Mouse (Mus musculus) neural tube, embryonic 12.5 days (tissue): ENCODE data around the gene Hhat. TPM values are rescaled to one million over a fixed set of nuclear protein-coding genes. Genes with fewer than 3 reads are reported as not detected.

Experiments
- ATAC-seq: fragments of 200-750 bp; cut with Nextera tagmentation; 2 replicates; pipeline ENCODE4 v1.8.0; 2017; ENCODE audit warnings: low read depth, mild to moderate bottlenecking, moderate TSS enrichment, moderate library complexity; ENCODE audit not compliant: low FRiP score
- H3K27ac ChIP-seq: fragments of 300-500 bp; sonication (generic); 2 replicates; pipeline ENCODE4 v1.5.1; 2016
- H3K27me3 ChIP-seq: fragments of 300-500 bp; sonication (generic); replicated peaks from 2 replicates; pipeline ENCODE4 v1.6.1; 2016; ENCODE audit warnings: mild to moderate bottlenecking
- H3K36me3 ChIP-seq: fragments of 300-500 bp; sonication (generic); 2 replicates; pipeline ENCODE4 v1.6.1; 2016; ENCODE audit warnings: mild to moderate bottlenecking
- H3K4me1 ChIP-seq: fragments of 300-500 bp; sonication (generic); 2 replicates; pipeline ENCODE4 v1.6.1; 2016
- H3K4me2 ChIP-seq: fragments of 300-500 bp; sonication (generic); replicated peaks from 2 replicates; pipeline ENCODE4 v1.6.1; 2016; ENCODE audit warnings: mild to moderate bottlenecking
- H3K4me3 ChIP-seq: fragments of 300-500 bp; sonication (generic); 2 replicates; pipeline ENCODE4 v1.5.1; 2016
- H3K9ac ChIP-seq: fragments of 300-500 bp; sonication (generic); 2 replicates; pipeline ENCODE4 v1.6.1; 2016; ENCODE audit warnings: mild to moderate bottlenecking
- H3K9me3 ChIP-seq: fragments of 300-500 bp; sonication (generic); 2 replicates; pipeline ENCODE4 v1.6.1; 2016; ENCODE audit warnings: mild to moderate bottlenecking
- WGBS: fragments of 180-500 bp; shearing (Covaris S2); methylation state at CpG from one replicate; pipeline ENCODE4 v1.1.7; 2016; 5-methylcytosine and 5-hydroxymethylcytosine counted together
- polyA plus RNA-seq: library from polyadenylated mRNA; unstranded; fragments of >200 nt; fragmentation: Nextera tagmentation; extraction: Ambion mirVana; gene quantifications from 2 replicates; pipeline ENCODE4 v1.2.1, GENCODE M21; 2016

The Hhat gene
- polyA plus RNA-seq, 1 experiment from 2014 or later = 7.2 TPM

DNA sequence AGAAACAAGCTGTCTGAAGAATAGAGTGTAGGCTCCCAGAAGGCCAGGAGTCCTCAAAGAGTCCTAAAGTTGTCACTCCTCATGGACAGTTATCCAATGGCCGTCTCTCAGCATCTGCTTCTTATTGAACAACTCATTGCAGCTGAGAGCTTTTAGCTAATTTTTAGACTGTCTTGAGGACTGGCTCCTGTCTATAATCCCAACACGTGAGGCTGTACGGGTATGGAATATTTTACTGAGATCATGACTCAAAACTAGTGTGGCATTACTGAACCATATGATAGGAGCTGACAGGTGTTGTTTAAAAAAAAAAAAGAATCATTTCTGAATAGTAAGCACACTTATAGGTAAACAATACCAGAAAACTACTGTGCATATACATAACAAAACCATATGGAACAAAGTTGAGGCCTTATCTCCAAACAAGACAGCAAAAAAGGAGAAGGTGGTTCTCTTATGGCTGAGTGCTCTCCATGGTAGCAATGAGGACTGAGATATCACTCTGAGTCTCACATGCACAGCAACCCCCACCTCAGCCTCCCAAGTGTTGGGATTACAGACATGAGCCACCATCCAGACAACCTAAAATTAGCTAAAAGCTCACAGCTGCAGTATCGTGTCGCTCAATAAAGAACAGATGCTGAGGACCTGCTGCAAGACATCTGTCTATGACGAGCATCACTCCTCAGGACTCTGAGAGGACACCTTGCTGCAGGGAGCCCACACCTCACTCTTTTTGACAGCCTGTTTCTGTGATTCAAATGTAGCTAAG lies 21.6 kb downstream of the Hhat start:
- WGBS = 86% methylated on average over 6 of the region's 6 CpGs
- Histone ChIP-seq H3K4me1 (peaks cover 15% of the 10 kb centered on the region), H3K36me3 (no peaks in the 10 kb centered on the region), H3K9me3 (no peaks in the 10 kb centered on the region), H3K4me2 (no peak overlapping the region), H3K9ac (no peak overlapping the region), H3K27ac (no peak overlapping the region), H3K4me3 (no peak overlapping the region), H3K27me3 (no peaks in the 10 kb centered on the region)
- no peak for ATAC-seq

DNA sequence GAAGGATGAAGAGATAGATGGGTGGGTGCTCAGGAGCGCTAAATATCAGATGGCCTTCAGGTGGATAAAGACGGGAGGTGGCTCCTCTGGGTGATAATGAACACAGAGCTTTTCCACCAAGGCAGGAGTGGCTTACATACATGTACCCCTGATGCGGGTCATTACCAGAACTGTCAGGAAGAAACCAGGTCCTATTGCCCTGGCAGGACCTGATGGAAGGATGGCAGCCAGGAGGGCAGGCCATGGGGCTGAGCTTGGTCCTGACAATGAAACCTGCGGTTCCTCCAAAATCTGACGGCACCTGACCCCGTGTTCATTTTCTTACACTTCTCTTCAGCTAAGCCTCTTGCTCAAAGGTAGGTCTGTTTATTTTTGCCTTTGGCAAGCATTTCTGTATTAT lies 24.8 kb downstream of the Hhat start:
- Histone ChIP-seq H3K4me3 (no peak overlapping the region), H3K9me3 (no peaks in the 10 kb centered on the region), H3K9ac (no peak overlapping the region), H3K27me3 (no peaks in the 10 kb centered on the region), H3K36me3 (no peaks in the 10 kb centered on the region), H3K4me1 (0 out of 2 replicates have a peak, but pooled peaks cover 2% of the 10 kb centered on the region), H3K27ac (no peak overlapping the region), H3K4me2 (no peak overlapping the region)
- no peak for ATAC-seq
- 79% methylated on average over 6 of the region's 6 CpGs for WGBS

DNA sequence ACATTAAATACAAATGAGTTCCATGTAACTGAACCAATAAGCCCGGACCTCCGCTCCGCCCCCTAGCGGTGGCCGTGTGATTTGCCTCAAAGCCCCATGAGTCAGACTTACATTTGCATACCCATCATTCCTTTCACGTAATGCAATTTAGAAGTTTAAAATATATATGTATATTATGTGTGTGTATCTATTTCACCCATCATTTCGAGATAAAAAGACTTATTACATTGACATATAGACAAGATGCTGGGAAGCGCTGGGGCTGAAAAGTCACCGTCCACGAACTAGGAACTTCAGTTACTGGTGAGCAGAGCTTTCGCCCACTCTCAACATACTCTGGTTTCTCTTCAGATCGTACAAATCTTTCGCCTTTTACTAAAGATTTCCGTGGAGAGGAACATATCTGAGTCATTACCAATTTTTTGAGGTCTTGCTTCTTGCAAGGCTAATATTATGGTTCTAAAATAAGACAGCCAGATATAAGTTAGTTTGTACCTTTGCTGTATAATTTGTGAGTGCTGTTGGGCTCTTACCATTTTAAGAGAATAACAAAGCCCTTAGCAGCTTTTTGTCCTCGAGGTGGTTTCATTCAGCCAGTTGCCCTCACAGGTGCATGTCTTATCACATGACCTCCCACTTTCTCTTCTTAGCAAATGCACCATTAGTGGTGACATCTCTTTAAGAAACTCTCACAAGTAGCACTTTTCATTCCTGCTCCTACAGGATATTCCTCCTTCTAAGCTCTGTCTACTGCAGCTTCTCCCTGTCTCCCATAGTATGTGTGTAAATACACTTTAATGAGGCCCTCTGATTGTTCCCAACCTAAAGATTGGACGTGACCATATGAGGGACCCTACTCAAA lies 25.6 kb downstream of the Hhat start:
- H3K9me3 ChIP-seq = no peaks in the 10 kb centered on the region
- 0 out of 2 replicates have a peak, but pooled peaks cover 2% of the 10 kb centered on the region for H3K4me1 ChIP-seq
- no peak for ATAC-seq
- no peak overlapping the region for H3K4me2 ChIP-seq
- no peaks in the 10 kb centered on the region for H3K27me3 ChIP-seq
- H3K27ac ChIP-seq = no peak overlapping the region
- WGBS = 8% methylated on average over 16 of the region's 16 CpGs
- H3K36me3 ChIP-seq = no peaks in the 10 kb centered on the region
- H3K4me3 ChIP-seq = no peak overlapping the region
- H3K9ac ChIP-seq = no peak overlapping the region

DNA sequence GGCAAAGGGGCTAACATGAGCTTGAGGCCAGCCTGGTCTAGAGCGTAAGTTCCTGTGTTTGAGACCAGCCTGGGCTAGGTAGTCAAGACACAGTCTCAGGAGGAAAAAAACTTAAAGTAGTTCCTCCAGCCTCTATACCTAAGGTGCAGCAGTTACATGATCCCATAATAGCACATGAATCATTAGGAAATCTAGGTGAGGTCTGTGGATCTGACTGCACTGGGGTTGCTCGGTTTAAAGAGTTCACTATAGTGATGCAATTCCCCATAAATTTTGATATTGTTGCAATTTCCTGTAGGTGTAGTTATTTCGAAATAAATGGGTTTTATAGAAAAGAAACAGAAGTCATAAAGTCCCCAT lies 26.2 kb downstream of the Hhat start:
- 67% methylated on average over 3 of the region's 3 CpGs for WGBS
- H3K4me3 ChIP-seq = no peak overlapping the region
- no peak overlapping the region for H3K4me2 ChIP-seq
- H3K9me3 ChIP-seq = no peaks in the 10 kb centered on the region
- H3K27ac ChIP-seq = no peak overlapping the region
- H3K36me3 ChIP-seq = no peaks in the 10 kb centered on the region
- H3K27me3 ChIP-seq = no peaks in the 10 kb centered on the region
- ATAC-seq = no peak
- no peak overlapping the region for H3K9ac ChIP-seq
- no peaks in the 10 kb centered on the region for H3K4me1 ChIP-seq

DNA sequence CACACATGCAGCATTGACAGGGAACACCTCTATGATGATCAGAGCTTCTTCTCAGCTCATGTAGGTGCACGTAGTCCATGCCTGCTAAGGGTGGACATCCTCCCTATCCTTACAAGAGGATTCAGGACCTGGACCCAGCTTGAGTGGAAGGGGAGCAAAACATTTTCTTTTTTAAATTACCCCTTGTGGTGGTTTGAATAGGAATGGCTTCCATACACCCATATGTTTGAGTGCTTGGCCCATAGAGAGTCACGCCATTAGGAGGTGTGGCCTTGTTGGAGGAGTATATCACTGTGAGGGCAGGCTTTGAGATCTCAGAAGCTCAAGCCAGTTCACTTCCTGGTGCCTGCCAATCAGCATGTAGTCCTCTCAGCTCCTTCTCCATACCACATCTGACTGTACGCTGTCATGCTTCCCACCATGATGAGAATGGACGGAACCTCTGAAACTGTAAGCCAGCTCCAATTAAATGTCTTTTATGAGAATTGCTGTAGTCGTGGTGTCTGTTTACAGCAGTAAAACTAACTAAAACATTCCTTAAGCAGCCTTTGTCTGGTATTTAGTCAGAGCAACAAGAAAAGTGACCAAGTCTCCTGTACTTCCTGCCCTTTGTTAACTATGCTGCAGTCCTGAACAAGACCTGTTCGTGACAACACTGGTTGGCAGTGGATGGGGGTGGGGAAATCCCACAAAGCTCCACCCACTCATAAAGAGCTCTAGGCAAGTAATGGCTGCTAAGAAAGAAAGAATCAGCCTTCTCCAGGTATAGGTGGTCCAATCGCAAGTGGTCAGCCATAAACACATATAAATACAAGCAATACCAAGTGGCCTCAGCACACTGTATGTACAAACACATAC lies 28.4 kb downstream of the Hhat start:
- Histone ChIP-seq H3K27me3 (no peaks in the 10 kb centered on the region), H3K9me3 (no peaks in the 10 kb centered on the region), H3K9ac (no peak overlapping the region), H3K36me3 (no peaks in the 10 kb centered on the region), H3K27ac (no peak overlapping the region), H3K4me3 (no peak overlapping the region), H3K4me2 (no peak overlapping the region), H3K4me1 (no peaks in the 10 kb centered on the region)
- no peak for ATAC-seq
- 80% methylated on average over 7 of the region's 7 CpGs for WGBS

DNA sequence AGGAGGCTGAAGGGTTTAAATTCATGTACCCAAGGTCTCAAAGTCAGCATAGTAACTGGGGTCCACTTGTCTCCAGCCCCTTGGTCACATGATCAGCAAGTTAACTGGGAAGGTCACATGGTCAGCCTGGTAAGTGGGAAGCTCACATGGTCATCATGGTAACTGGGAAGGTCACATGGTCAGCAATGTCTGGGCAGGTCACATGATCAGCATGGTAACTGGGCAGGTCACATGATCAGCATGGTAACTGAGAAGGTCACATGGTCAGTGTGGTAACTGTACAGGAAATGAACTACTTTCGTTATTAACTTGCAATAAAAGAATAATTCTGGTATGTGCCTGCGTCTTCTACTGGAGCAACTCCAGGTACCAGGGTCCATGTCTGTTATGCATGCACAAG lies 29.1 kb downstream of the Hhat start:
- no peak overlapping the region for H3K4me3 ChIP-seq
- no peaks in the 10 kb centered on the region for H3K27me3 ChIP-seq
- WGBS = 92% methylated on average over 2 of the region's 2 CpGs
- no peak overlapping the region for H3K4me2 ChIP-seq
- no peak for ATAC-seq
- no peaks in the 10 kb centered on the region for H3K9me3 ChIP-seq
- H3K4me1 ChIP-seq = 0 out of 2 replicates have a peak, but pooled peaks cover under 1% of the 10 kb centered on the region
- no peak overlapping the region for H3K27ac ChIP-seq
- H3K9ac ChIP-seq = no peak overlapping the region
- H3K36me3 ChIP-seq = no peaks in the 10 kb centered on the region

DNA sequence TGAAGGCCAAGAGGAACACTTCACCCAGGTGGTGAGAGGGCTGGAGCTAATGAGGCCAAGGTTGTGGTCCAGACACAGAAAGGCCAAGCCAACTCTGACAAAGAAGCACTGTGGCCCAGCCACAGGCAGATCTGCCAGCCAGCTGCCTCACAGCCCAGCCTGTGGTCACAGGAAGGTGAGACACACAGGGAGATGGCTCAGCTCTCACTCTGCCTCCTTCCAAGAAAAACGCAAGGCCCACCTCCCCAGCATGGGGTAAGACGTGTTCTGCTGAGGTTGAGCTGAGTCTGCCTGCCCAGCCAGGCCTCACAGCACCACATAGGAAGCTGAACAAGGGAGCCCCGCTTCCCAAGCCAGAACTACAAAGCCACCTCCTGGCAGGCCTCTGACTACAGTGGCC lies 34.5 kb downstream of the Hhat start:
- ATAC-seq = no peak
- WGBS = 59% methylated on average over 3 of the region's 3 CpGs
- H3K27ac ChIP-seq = peak overlapping the region; percentile 26; the same call in 1 of the 2 replicates

DNA sequence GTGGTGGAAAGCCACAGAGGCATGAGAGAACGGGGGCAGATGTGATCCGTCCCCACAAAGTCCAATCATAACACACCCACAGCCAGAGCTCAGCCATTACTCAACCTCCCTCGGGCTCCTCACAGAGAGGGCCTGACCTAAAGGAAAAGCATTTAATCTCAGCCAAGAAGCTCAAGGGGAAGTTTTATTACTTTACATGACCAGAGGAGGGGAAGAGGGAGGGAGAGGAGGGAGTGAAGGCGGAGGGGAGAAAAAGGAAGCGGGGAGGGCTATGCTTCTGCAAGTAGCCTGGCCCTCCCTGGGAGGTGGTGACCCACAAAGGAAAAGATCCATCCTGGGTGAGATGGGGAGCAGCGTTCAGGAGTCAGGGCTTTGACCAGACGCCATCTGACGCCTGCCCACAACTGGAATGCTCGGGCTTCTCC lies 35.0 kb downstream of the Hhat start:
- Histone ChIP-seq H3K36me3 (no peaks in the 10 kb centered on the region), H3K27me3 (no peaks in the 10 kb centered on the region), H3K4me2 (no peak overlapping the region), H3K9ac (no peak overlapping the region), H3K4me3 (no peak overlapping the region), H3K9me3 (no peaks in the 10 kb centered on the region), H3K27ac (peak overlapping the region; percentile 26; the same call in 1 of the 2 replicates), H3K4me1 (peaks cover 10% of the 10 kb centered on the region)
- 59% methylated on average over 9 of the region's 9 CpGs for WGBS
- no peak for ATAC-seq

More for the DNA sequence above, 34.5 kb downstream of the Hhat start:
- peaks cover 10% of the 10 kb centered on the region for H3K4me1 ChIP-seq
- no peaks in the 10 kb centered on the region for H3K9me3 ChIP-seq
- no peaks in the 10 kb centered on the region for H3K36me3 ChIP-seq
- H3K4me3 ChIP-seq = no peak overlapping the region
- H3K9ac ChIP-seq = no peak overlapping the region
- no peaks in the 10 kb centered on the region for H3K27me3 ChIP-seq
- H3K4me2 ChIP-seq = no peak overlapping the region

DNA sequence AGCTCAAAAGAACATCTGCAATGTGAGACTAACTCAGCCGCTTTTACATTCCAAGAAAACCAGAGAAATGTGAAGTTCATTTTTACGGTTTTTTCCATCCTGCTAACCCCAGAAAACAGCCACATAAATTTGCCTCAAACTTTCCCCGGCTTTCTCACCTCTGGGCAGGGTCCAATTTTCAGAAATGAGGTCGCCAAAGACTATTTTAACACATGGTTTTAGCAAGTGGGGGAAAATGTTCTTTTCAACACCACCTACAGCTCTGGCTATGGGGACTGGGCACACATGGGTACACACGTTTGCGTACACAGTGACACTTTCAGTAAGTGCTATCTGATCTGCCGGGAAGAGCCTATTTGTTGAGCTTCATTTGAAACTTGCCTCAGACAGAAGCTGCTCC lies 40.5 kb downstream of the Hhat start:
- Histone ChIP-seq H3K36me3 (no peaks in the 10 kb centered on the region), H3K4me1 (no peaks in the 10 kb centered on the region), H3K27me3 (no peaks in the 10 kb centered on the region), H3K4me3 (no peak overlapping the region), H3K9ac (no peak overlapping the region), H3K9me3 (no peaks in the 10 kb centered on the region), H3K4me2 (no peak overlapping the region), H3K27ac (no peak overlapping the region)
- no peak for ATAC-seq
- 80% methylated on average over 7 of the region's 7 CpGs for WGBS

DNA sequence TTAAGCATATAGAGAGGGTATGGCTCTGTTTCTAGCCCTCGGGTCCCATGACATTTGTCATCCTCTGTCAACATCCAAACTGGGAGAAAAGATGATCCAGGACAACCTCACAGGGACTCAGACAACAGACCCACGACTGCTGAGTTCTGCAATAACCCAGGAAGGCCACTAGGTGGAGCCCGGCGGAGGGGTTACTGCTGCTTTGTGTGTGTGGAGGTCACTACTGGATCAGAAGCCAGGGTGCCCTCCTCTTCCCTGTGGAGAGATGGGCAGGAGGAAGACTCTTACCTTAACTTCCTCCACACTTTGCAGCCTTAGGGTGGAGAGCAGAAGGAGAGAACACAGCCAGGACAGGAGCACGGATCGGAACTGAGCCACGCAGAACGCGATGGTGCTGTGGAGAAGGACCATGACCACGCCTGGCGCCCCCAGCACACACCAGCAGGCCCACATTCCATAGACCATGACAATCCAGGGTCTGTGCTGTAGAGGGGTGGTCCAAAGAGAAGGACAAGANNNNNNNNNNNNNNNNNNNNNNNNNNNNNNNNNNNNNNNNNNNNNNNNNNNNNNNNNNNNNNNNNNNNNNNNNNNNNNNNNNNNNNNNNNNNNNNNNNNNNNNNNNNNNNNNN lies 43.9 kb downstream of the Hhat start:
- Histone ChIP-seq H3K9me3 (no peaks in the 10 kb centered on the region), H3K4me2 (no peak overlapping the region), H3K9ac (no peak overlapping the region), H3K4me3 (no peak overlapping the region), H3K27ac (no peak overlapping the region), H3K36me3 (no peaks in the 10 kb centered on the region), H3K4me1 (no peaks in the 10 kb centered on the region), H3K27me3 (no peaks in the 10 kb centered on the region)
- 53% methylated on average over 11 of the region's 11 CpGs for WGBS
- peak; percentile 82 for ATAC-seq

DNA sequence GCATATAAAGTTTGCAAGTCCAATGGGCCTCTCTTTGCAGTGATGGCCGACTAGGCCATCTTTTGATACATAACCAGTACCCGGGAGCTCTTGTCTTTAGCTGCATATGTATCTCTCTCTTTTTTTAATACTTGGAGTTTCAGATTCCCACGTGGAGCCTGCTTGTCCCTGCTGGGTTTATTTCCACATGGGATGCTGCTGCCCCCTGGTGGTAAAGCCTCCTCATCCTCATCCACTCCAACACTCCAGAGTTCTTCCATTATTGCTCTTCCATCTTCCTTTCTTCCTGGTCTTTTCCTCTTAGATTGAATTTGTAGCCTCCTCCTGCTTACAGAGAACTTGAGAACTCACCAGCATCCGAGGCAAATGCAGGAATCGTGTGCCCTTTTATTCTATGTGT lies 48.9 kb downstream of the Hhat start:
- Histone ChIP-seq H3K27ac (no peak overlapping the region), H3K4me1 (no peaks in the 10 kb centered on the region), H3K4me3 (no peak overlapping the region), H3K36me3 (no peaks in the 10 kb centered on the region), H3K9ac (no peak overlapping the region), H3K27me3 (no peaks in the 10 kb centered on the region), H3K4me2 (no peak overlapping the region), H3K9me3 (no peaks in the 10 kb centered on the region)
- 35% methylated on average over 5 of the region's 5 CpGs for WGBS
- no peak for ATAC-seq
